Mouse (Mus musculus) urinary bladder, adult 18-20 months (tissue): ENCODE measurements around the gene Ubald1.

Experiments used
- DNase-seq, 2 experiments: peaks; one replicate each; pipeline ENCODE4 v3.0.0; 2022; ENCODE audit warnings: low spot score in 2 of 2, mixed read lengths in 2 of 2

The Ubald1 gene

GRCm38 (mm10) chr16:4899711-4900110 is 19.6 kb upstream of the Ubald1 start:
- DNase-seq = no peak

- no peak for DNase-seq
Measured at GRCm38 (mm10) chr16:4898881-4899280, 18.8 kb upstream of the Ubald1 start.

- DNase-seq = no peak
Measured at GRCm38 (mm10) chr16:4897146-4897730, 17.1 kb upstream of the Ubald1 start.

GRCm38 (mm10) chr16:4896249-4897027 is 16.3 kb upstream of the Ubald1 start:
- no peak for DNase-seq

GRCm38 (mm10) chr16:4894201-4894908 is 14.2 kb upstream of the Ubald1 start:
- no peak for DNase-seq

- DNase-seq = no peak
Measured at GRCm38 (mm10) chr16:4892171-4892570, 12.1 kb upstream of the Ubald1 start.

- no peak for DNase-seq
Measured at GRCm38 (mm10) chr16:4890201-4890709, 10.1 kb upstream of the Ubald1 start.

- no peak for DNase-seq
Measured at GRCm38 (mm10) chr16:4886690-4887020, 6.5 kb upstream of the Ubald1 start.

- peak; percentile 73 to 77 for DNase-seq
Measured at GRCm38 (mm10) chr16:4885760-4886689, 5.9 kb upstream of the Ubald1 start, which contains the start of gene Mgrn1. Gene Mgrn1, plus strand, starts transcription at chr16:4886249.

GRCm38 (mm10) chr16:4884930-4885329 is 4.8 kb upstream of the Ubald1 start:
- no peak for DNase-seq

- no peak for DNase-seq
Measured at GRCm38 (mm10) chr16:4881400-4882351, 1.6 kb upstream of the Ubald1 start.

- peak; percentile 86 to 89 for DNase-seq
Measured at GRCm38 (mm10) chr16:4879708-4880124, 399 bp downstream of the Ubald1 start.

- no peak for DNase-seq
Measured at GRCm38 (mm10) chr16:4879101-4879707, 911 bp downstream of the Ubald1 start.

- peak; percentile 56 to 77 for DNase-seq
Measured at GRCm38 (mm10) chr16:4878192-4878885, 1.8 kb downstream of the Ubald1 start.

GRCm38 (mm10) chr16:4877701-4878100 is 2.4 kb downstream of the Ubald1 start:
- no peak for DNase-seq

GRCm38 (mm10) chr16:4877195-4877594 is 2.9 kb downstream of the Ubald1 start:
- no peak for DNase-seq

- peak in 1 of 2 experiments; percentile 53 for DNase-seq
Measured at GRCm38 (mm10) chr16:4876033-4876680, 4.0 kb downstream of the Ubald1 start.

GRCm38 (mm10) chr16:4875198-4876032 is 4.7 kb downstream of the Ubald1 start:
- DNase-seq = no peak
